Mouse (Mus musculus): ENCODE measurements around the gene Rnf141.

Rnf141 gene

DNA sequence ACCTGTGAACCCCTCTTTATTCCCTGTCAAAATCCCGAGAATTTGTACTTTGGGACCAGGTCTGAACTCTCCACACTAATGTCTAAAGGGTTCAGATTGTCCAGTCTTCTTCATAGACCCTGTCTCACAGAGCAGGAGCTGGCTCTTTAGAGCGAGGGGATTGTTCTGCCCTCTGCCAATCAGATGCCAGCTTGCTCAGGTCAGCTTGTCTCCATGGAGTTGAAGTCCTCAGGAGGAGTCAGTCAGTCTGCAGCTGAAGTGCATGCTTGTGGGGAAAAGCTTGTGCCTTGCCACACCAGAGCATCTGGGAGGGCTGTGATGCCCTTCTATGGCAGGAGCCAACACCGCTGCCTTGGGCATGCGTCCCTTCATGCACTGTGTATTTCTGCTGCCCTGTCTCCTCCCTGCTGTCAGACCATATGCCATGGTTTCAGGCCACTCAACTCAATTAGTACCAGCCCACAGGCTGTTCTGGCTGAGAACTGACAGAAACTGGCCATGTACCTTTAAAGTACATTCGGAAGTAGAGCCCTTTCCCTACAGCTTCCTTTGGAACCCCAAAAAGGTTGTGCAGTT lies 81.6 kb downstream of the Rnf141 start:
- no peak for DNase-seq (ENCODE audit: low read depth)

GRCm38 (mm10) chr7:110756440-110756839 lies 87.8 kb downstream of the Rnf141 start:
- peak; percentile 51 for DNase-seq (ENCODE audit: low read depth)

- peak; percentile 75 for DNase-seq (ENCODE audit: low read depth)
These were observed 90.3 kb downstream of the Rnf141 start for GRCm38 (mm10) chr7:110753926-110754330.

DNA sequence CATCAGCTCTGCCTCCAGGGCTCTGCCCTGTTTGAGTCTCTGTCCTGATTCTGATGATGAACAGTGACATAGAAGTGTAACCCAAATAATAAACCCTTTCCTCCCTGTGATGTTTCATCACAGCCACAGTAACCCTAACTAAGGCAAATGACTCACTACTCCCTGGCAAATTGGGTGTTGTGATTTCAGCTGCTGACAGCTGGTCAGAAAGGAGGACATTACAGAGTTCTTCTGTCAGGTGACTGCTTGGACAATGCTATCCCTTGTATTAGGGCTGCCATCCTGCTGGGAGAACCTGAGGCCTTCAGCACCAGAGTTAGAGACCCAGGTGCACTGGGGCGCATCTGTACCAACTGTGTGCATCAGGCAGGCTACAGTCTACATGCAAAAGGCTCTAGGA lies 90.9 kb downstream of the Rnf141 start:
- peak; percentile 69 for DNase-seq (ENCODE audit: low read depth)

- no peak for DNase-seq (ENCODE audit: low read depth)
These were observed 92.6 kb downstream of the Rnf141 start for GRCm38 (mm10) chr7:110751634-110752033.

DNA sequence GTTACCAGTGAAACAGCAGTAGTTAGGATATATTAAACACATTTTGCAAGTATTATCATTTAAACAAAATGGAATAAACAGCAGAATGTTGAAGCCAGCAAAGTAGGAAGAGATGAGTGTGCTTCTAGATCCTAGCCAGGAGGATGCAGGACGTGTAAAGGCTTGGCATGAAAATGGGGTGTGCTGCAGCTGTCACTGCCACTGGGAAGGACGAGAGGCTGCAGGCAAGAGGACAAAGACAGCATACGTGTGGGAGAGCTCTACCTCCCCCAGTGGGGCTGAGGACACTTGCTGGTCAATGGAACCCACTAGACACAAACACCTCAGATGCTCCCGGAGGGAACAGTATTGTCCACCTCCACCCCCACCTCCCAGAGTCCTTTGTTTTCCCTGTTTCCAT lies 93.4 kb downstream of the Rnf141 start:
- DNase-seq (ENCODE audit: low read depth), result no peak
